In the genomic region with DNA sequence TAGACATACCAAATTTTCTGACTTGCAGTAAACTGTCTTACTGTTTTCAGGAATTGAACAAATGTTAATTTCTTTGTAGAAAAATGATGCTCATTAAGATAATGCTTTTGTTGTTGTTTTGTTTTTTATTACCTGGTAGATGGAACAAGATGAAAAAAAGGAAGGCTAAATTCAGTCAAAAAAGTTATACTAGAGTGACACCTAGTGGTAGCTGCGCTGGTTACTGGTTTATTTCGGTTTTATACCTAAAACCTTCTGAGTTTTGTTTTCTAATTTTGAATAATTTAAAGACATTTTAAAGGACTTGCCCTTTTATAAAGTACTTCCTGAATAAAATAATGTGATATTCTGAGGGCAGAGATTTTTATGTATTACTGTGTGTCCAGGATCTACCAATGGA, we compare ENCODE assay signal across 9 mouse cellular contexts. TPM values are rescaled to one million over a fixed set of nuclear protein-coding genes. Genes with fewer than 3 reads are reported as not detected.
DNase-seq lines count a peak whose midpoint lies in the region; ATAC-seq and TF ChIP-seq lines count a peak whose summit lies in the region.
"Had no signal": no experiment of that assay in that cellular context is flagged by ENCODE, and none has a peak within 500 bp of the region (broad histone marks: within the 10 kb centered on the region; RNA-seq: fewer than 3 reads in every experiment).

No protein-coding gene starts in this region.

- H3K27me3 ChIP-seq in forebrain, postnatal 0 days (ENCODE audit: insufficient read depth, low read length) = no peaks in the 10 kb centered on the region
- no peaks in the 10 kb centered on the region for H3K27me3 ChIP-seq in forebrain, embryonic 13.5 days
- no peaks in the 10 kb centered on the region for H3K27me3 ChIP-seq in limb, embryonic 11.5 days (ENCODE audit: control insufficient read depth, insufficient read depth, low read length)
- H3K27me3 ChIP-seq in limb, embryonic 10.5 days (ENCODE audit: low read depth, poor library complexity, severe bottlenecking) = no peaks in the 10 kb centered on the region
- no peaks in the 10 kb centered on the region for H3K27me3 ChIP-seq in forebrain, embryonic 10.5 days (ENCODE audit: poor library complexity, severe bottlenecking)

- DNase-seq in forebrain, postnatal 0 days = peak; percentile 66
- peak; percentile 45 for DNase-seq in limb, embryonic 11.5 days (ENCODE audit: low spot score)
- DNase-seq in limb, embryonic 10.5 days (ENCODE audit: low spot score) = no peak
- peak; percentile 85 for DNase-seq in NIH3T3 (ENCODE audit: low read depth)
- DNase-seq in induced T-regulatory cell, adult 2 months (ENCODE audit: low read depth) = peak; percentile 78
- DNase-seq in retina, postnatal 7 days (ENCODE audit: low read depth, low spot score) = peak; percentile 23
- DNase-seq in forebrain, embryonic 10.5 days (ENCODE audit: extremely low spot score, low spot score) = no peak

- WGBS in forebrain, postnatal 0 days = 8% methylated on average over 2 of the region's 2 CpGs
- 12% methylated on average over 2 of the region's 2 CpGs for WGBS in forebrain, embryonic 13.5 days
- WGBS in limb, embryonic 11.5 days = 18% methylated on average over 2 of the region's 2 CpGs
- 25% methylated on average over 2 of the region's 2 CpGs for WGBS in limb, embryonic 10.5 days
- 13% methylated on average over 2 of the region's 2 CpGs for WGBS in forebrain, embryonic 10.5 days

- H3K4me3 ChIP-seq in forebrain, postnatal 0 days (ENCODE audit: low read depth, low read length) = no peak overlapping the region
- no peak overlapping the region for H3K4me3 ChIP-seq in forebrain, embryonic 13.5 days
- no peak overlapping the region for H3K4me3 ChIP-seq in limb, embryonic 11.5 days (ENCODE audit: low read depth, low read length)
- H3K4me3 ChIP-seq in limb, embryonic 10.5 days = no peak overlapping the region
- no peak overlapping the region for H3K4me3 ChIP-seq in forebrain, embryonic 10.5 days
- H3K4me3 ChIP-seq: myocyte had no signal

- no peaks in the 10 kb centered on the region for H3K4me1 ChIP-seq in forebrain, postnatal 0 days (ENCODE audit: insufficient read depth)
- H3K4me1 ChIP-seq in forebrain, embryonic 13.5 days = no peaks in the 10 kb centered on the region
- H3K4me1 ChIP-seq in limb, embryonic 11.5 days (ENCODE audit: control insufficient read depth, insufficient read depth, low read length) = no peaks in the 10 kb centered on the region
- H3K4me1 ChIP-seq in limb, embryonic 10.5 days = no peaks in the 10 kb centered on the region
- no peaks in the 10 kb centered on the region for H3K4me1 ChIP-seq in forebrain, embryonic 10.5 days

- H3K9me3 ChIP-seq in forebrain, postnatal 0 days (ENCODE audit: low read length) = no peaks in the 10 kb centered on the region
- no peaks in the 10 kb centered on the region for H3K9me3 ChIP-seq in forebrain, embryonic 13.5 days (replicated peaks)
- H3K9me3 ChIP-seq in limb, embryonic 11.5 days (ENCODE audit: control insufficient read depth, low read length) = no peaks in the 10 kb centered on the region
- no peaks in the 10 kb centered on the region for H3K9me3 ChIP-seq in limb, embryonic 10.5 days (replicated peaks)
- no peaks in the 10 kb centered on the region for H3K9me3 ChIP-seq in forebrain, embryonic 10.5 days

- no peak overlapping the region for H3K4me2 ChIP-seq in forebrain, postnatal 0 days (ENCODE audit: low read depth)
- no peak overlapping the region for H3K4me2 ChIP-seq in forebrain, embryonic 13.5 days
- no peak overlapping the region for H3K4me2 ChIP-seq in limb, embryonic 11.5 days (ENCODE audit: low read depth, severe bottlenecking)

- peak; percentile 65 for TF ChIP-seq CTCF in forebrain, postnatal 0 days (IDR thresholded peaks at IDR 0.05; ENCODE audit: low read depth)

- no peak for ATAC-seq in forebrain, postnatal 0 days
- ATAC-seq in forebrain, embryonic 13.5 days = no peak
- no peak for ATAC-seq in limb, embryonic 11.5 days (ENCODE audit: insufficient number of reproducible peaks, low FRiP score, low TSS enrichment, low read depth)

- H3K36me3 ChIP-seq in forebrain, postnatal 0 days (ENCODE audit: insufficient read depth) = no peaks in the 10 kb centered on the region
- H3K36me3 ChIP-seq in forebrain, embryonic 13.5 days (ENCODE audit: poor library complexity, severe bottlenecking) = no peaks in the 10 kb centered on the region
- H3K36me3 ChIP-seq in limb, embryonic 11.5 days (ENCODE audit: control insufficient read depth, insufficient read depth, low read length) = no peaks in the 10 kb centered on the region
- H3K36me3 ChIP-seq in limb, embryonic 10.5 days = no peaks in the 10 kb centered on the region
- no peaks in the 10 kb centered on the region for H3K36me3 ChIP-seq in forebrain, embryonic 10.5 days (replicated peaks)

- H3K9ac ChIP-seq in forebrain, postnatal 0 days = no peak overlapping the region
- H3K9ac ChIP-seq in forebrain, embryonic 13.5 days = no peak overlapping the region
- H3K9ac ChIP-seq in limb, embryonic 11.5 days (ENCODE audit: low read length) = no peak overlapping the region

- no peak overlapping the region for H3K27ac ChIP-seq in forebrain, postnatal 0 days (ENCODE audit: low read depth, low read length)
- no peak overlapping the region for H3K27ac ChIP-seq in forebrain, embryonic 13.5 days
- no peak overlapping the region for H3K27ac ChIP-seq in limb, embryonic 11.5 days (replicated peaks; ENCODE audit: low read depth, low read length)
- H3K27ac ChIP-seq in limb, embryonic 10.5 days = no peak overlapping the region
- no peak overlapping the region for H3K27ac ChIP-seq in forebrain, embryonic 10.5 days

RNA-seq across cellular contexts. Expression of gene Faf1, which starts 52.9 kb away (rescaled TPM):
- 54.2 and 55.2 TPM in 2 replicates for total RNA-seq in forebrain, postnatal 0 days (2014; rRNA removed)
- 28.0 and 33.3 TPM in 2 replicates for polyA plus RNA-seq in forebrain, postnatal 0 days (2015; fragmentation: Nextera tagmentation; extraction: Ambion mirVana)
- 28.0 and 30.4 TPM in 2 replicates for polyA plus RNA-seq in forebrain, embryonic 13.5 days (2015; fragmentation: Nextera tagmentation; extraction: Ambion mirVana)
- 33.9 and 34.6 TPM in 2 replicates for polyA plus RNA-seq in limb, embryonic 11.5 days (2014; fragmentation: Nextera tagmentation; extraction: Ambion mirVana)
- 29.2 TPM in 2 replicates for polyA plus RNA-seq in limb, embryonic 10.5 days (2016; fragmentation: Nextera tagmentation; extraction: Ambion mirVana)
- 28.3 and 29.7 TPM in 2 replicates for polyA plus RNA-seq in forebrain, embryonic 10.5 days (2016; fragmentation: Nextera tagmentation; extraction: Ambion mirVana)

Comparison
In these comparisons a context has a peak if more than half of its experiments do, and no peak if none do; other contexts are left out.
1. DNase-seq: peak in forebrain, postnatal 0 days (single experiment), limb, embryonic 11.5 days (single experiment), NIH3T3 (single experiment), induced T-regulatory cell, adult 2 months (single experiment) and retina, postnatal 7 days (single experiment); none in limb, embryonic 10.5 days (single experiment) and forebrain, embryonic 10.5 days (single experiment).